Mouse (Mus musculus) ES-E14 (cell line): ENCODE results near the gene Cav1.

Experiments used
- HCFC1 ChIP-seq: IDR thresholded peaks from 2 replicates; pipeline ENCODE4 v1.6.1; 2012; ENCODE audit warnings: low read length, inconsistent platforms, borderline replicate concordance; ENCODE audit not compliant: insufficient read depth
- MAFK ChIP-seq: IDR thresholded peaks from 2 replicates; pipeline ENCODE4 v1.6.1; 2014; ENCODE audit warnings: mild to moderate bottlenecking, low read depth, low read length, inconsistent platforms; ENCODE audit not compliant: insufficient read depth
- ZC3H11A ChIP-seq: IDR thresholded peaks from 2 replicates; pipeline ENCODE4 v1.6.1; 2012; ENCODE audit warnings: low read depth, mild to moderate bottlenecking, inconsistent platforms, low read length, borderline replicate concordance
- ZNF384 ChIP-seq: IDR thresholded peaks from 2 replicates; pipeline ENCODE4 v1.6.1; 2012; ENCODE audit warnings: low read depth, low read length, inconsistent platforms

GRCm38 (mm10) chr6:17329801-17330200 lies 23.7 kb downstream of the Cav1 start:
- TF ChIP-seq ZC3H11A (no peak), MAFK (no peak), HCFC1 (no peak), ZNF384 (no peak)
